Comparison of ENCODE assay signal across 8 mouse cellular contexts in genomic region chr8:81341591-81342235, GRCm38 (mm10). TPM values are rescaled to one million over a fixed set of nuclear protein-coding genes. Genes with fewer than 3 reads are reported as not detected.
DNase-seq lines count a peak whose midpoint lies in the region; ATAC-seq and TF ChIP-seq lines count a peak whose summit lies in the region.

No protein-coding gene starts in this region.

- peak; percentile 58 for DNase-seq in R1 (ENCODE audit: low read depth, low spot score)
- DNase-seq in cerebellum, adult 2 months: peak; percentile 92
- peak; percentile 63 to 80 for DNase-seq in frontal cortex, adult 2 months (ENCODE audit: extremely low spot score in 1 of 2, low spot score in 1 of 2)
- peak; percentile 86 for DNase-seq in induced T-regulatory cell, adult 2 months (ENCODE audit: low read depth)
- peak; percentile 49 to 78 for DNase-seq in left cerebral cortex, adult 9 months (ENCODE audit: low spot score in 2 of 2)
- peak; percentile 73 for DNase-seq in right cerebral cortex, adult 18-20 months
- peak; percentile 35 to 65 for DNase-seq in urinary bladder, postnatal 4 days (ENCODE audit: low spot score in 2 of 2)

- peak; percentile 36; the same call in 1 of the 2 replicates for TF ChIP-seq POLR2A in cerebellum, adult 2 months (IDR thresholded peaks at IDR 0.05; ENCODE audit: borderline replicate concordance, insufficient read depth, low read length)

- no peaks in the 10 kb centered on the region for H3K27me3 ChIP-seq in cerebellum, adult 2 months (ENCODE audit: control insufficient read depth, insufficient read depth, low read length)

- TF ChIP-seq CTCF in cerebellum, adult 2 months (IDR thresholded peaks at IDR 0.05; ENCODE audit: borderline replicate concordance, insufficient read depth, low read depth, low read length): peak; percentile 64

- H3K27ac ChIP-seq in cerebellum, adult 2 months (ENCODE audit: insufficient read depth, low read length): peak overlapping the region; percentile 90

- no peaks in the 10 kb centered on the region for H3K4me1 ChIP-seq in cerebellum, adult 2 months (ENCODE audit: control insufficient read depth, insufficient read depth, low read length)

- H3K4me3 ChIP-seq in cerebellum, adult 2 months (replicated peaks; ENCODE audit: insufficient read depth, low read depth, low read length): peak overlapping the region; percentile 92

- WGBS in cerebellum, adult 2 months: 1% methylated on average over 23 of the region's 23 CpGs

- peak; percentile 59 for ATAC-seq in megakaryocyte, adult 5-6 weeks (ENCODE audit: poor library complexity, severe bottlenecking)

RNA-seq across cellular contexts. Expression of gene Inpp4b, which starts 0.6 kb away (rescaled TPM):
- polyA plus RNA-seq in cerebellum, adult 2 months (2012; rRNA removed): 11.8 and 14.3 TPM in 2 replicates
- polyA plus RNA-seq in frontal cortex, adult 2 months (2012; rRNA removed): 6.4 and 6.9 TPM in 2 replicates
- total RNA-seq in megakaryocyte, adult 5-6 weeks (2015): 4.1 and 6.3 TPM in 2 replicates
- 4.6 and 8.0 TPM in 2 replicates for total RNA-seq in megakaryocyte, adult 5-6 weeks (2017)

Comparison
In these comparisons a context has a peak if more than half of its experiments do, and no peak if none do; other contexts are left out.
1. Peak in every context shown above with its lines: DNase-seq, ATAC-seq, H3K4me3 ChIP-seq and H3K27ac ChIP-seq.